Mouse (Mus musculus) cerebellum, adult 9-10 months (tissue): Measurements from ENCODE around the gene Synpr.
A peak's percentile ranks its signal among the peaks of the same experiment; 100 is the strongest.
"Not testable (repeated sequence)": the region's sequence is repeated elsewhere in the genome, so short reads cannot be mapped to it uniquely, and the experiment has no call there.

Source experiments
- DNase-seq: peaks from one replicate; pipeline ENCODE4 v3.0.0; 2022

Synpr gene

GRCm38 (mm10) chr14:13284091-13284844 lies at the start of gene Synpr:
Gene Synpr (plus strand): TSS chr14:13284780.
- peak; percentile 74 for DNase-seq

- DNase-seq = peak; percentile 45
These were observed 47.7 kb upstream of the Synpr start for GRCm38 (mm10) chr14:13236929-13237328.

- DNase-seq = no peak
These were observed 37.1 kb upstream of the Synpr start for GRCm38 (mm10) chr14:13247431-13247830.

GRCm38 (mm10) chr14:13249361-13249760 lies 35.2 kb upstream of the Synpr start:
- DNase-seq = no peak

GRCm38 (mm10) chr14:13252594-13252993 lies 32.0 kb upstream of the Synpr start:
- no peak for DNase-seq

- DNase-seq = not testable (repeated sequence)
These were observed 29.8 kb upstream of the Synpr start for GRCm38 (mm10) chr14:13254741-13255140.

- DNase-seq = no peak
These were observed 22.2 kb upstream of the Synpr start for GRCm38 (mm10) chr14:13262406-13262805.

- DNase-seq = peak; percentile 23
These were observed 18.2 kb upstream of the Synpr start for GRCm38 (mm10) chr14:13266331-13266730.

GRCm38 (mm10) chr14:13267181-13267580 lies 17.4 kb upstream of the Synpr start:
- DNase-seq = peak; percentile 80

- peak; percentile 69 for DNase-seq
These were observed 1.4 kb upstream of the Synpr start for GRCm38 (mm10) chr14:13283211-13283610.

GRCm38 (mm10) chr14:13284845-13285198 lies 242 bp downstream of the Synpr start:
- DNase-seq = no peak

- DNase-seq = peak; percentile 66
These were observed 956 bp downstream of the Synpr start for GRCm38 (mm10) chr14:13285341-13286130.

GRCm38 (mm10) chr14:13294200-13294599 lies 9.6 kb downstream of the Synpr start:
- peak; percentile 17 for DNase-seq

GRCm38 (mm10) chr14:13314323-13314722 lies 29.7 kb downstream of the Synpr start:
- no peak for DNase-seq

GRCm38 (mm10) chr14:13328461-13328860 lies 43.9 kb downstream of the Synpr start:
- DNase-seq = no peak

- no peak for DNase-seq
These were observed 48.1 kb downstream of the Synpr start for GRCm38 (mm10) chr14:13332497-13333306.

GRCm38 (mm10) chr14:13333372-13333771 lies 48.8 kb downstream of the Synpr start:
- no peak for DNase-seq

GRCm38 (mm10) chr14:13336162-13336561 lies 51.6 kb downstream of the Synpr start:
- DNase-seq = no peak

GRCm38 (mm10) chr14:13340688-13341087 lies 56.1 kb downstream of the Synpr start:
- DNase-seq = no peak

GRCm38 (mm10) chr14:13344240-13344639 lies 59.7 kb downstream of the Synpr start:
- no peak for DNase-seq

- no peak for DNase-seq
These were observed 64.7 kb downstream of the Synpr start for GRCm38 (mm10) chr14:13349170-13349865.

GRCm38 (mm10) chr14:13354154-13354553 lies 69.6 kb downstream of the Synpr start:
- peak; percentile 62 for DNase-seq
